Mouse (Mus musculus): ENCODE measurements around the gene Apoa4. TPM values are rescaled to one million over a fixed set of nuclear protein-coding genes. Genes with fewer than 3 reads are reported as not detected.
A peak's percentile ranks its signal among the peaks of the same experiment; 100 is the strongest.

The Apoa4 gene
- polyA plus RNA-seq, 1 experiment from 2014 or later = not detected

- Histone ChIP-seq H3K4me1 (replicated peaks) (peaks cover 18% of the 10 kb centered on the region), H3K4me3 (replicated peaks) (0 out of 2 replicates have a peak overlapping the region, but pooled peaks have one; percentile 9), H3K9me3 (no peaks in the 10 kb centered on the region), H3K27ac (no peak overlapping the region), H3K27me3 (peaks cover 21% of the 10 kb centered on the region), H3K4me2 (no peak overlapping the region), H3K9ac (replicated peaks) (no peak overlapping the region), H3K36me3 (peaks cover 50% of the 10 kb centered on the region)
- ATAC-seq (ENCODE audit: insufficient number of reproducible peaks, insufficient read depth, low FRiP score, low TSS enrichment, low read depth) = no peak
- 89% methylated on average over 9 of the region's 9 CpGs for WGBS
These were observed 34.0 kb downstream of the Apoa4 start for GRCm38 (mm10) chr9:46274494-46274893.

- Histone ChIP-seq H3K27ac (peak within 1 kb of the TSS; percentile 91), H3K36me3 (peaks cover 61% of the 10 kb centered on the region), H3K4me3 (replicated peaks) (peak within 1 kb of the TSS; percentile 87), H3K4me2 (peak within 1 kb of the TSS; percentile 69), H3K9me3 (no peaks in the 10 kb centered on the region), H3K9ac (replicated peaks) (peak within 1 kb of the TSS; percentile 93), H3K4me1 (replicated peaks) (peaks cover 17% of the 10 kb centered on the region), H3K27me3 (no peaks in the 10 kb centered on the region)
- ATAC-seq (ENCODE audit: insufficient number of reproducible peaks, insufficient read depth, low FRiP score, low TSS enrichment, low read depth) = peak; percentile 92
- WGBS = under 1% methylated on average over 55 of the region's 55 CpGs
These were observed 42.3 kb downstream of the Apoa4 start, which contains the start of gene Bud13 for GRCm38 (mm10) chr9:46282631-46283436. Gene Bud13 (plus strand): TSS chr9:46283008.

Other genes starting within 250 kb of the Apoa4 start
- 220 and 234 TPM in 2 replicates for gene Pafah1b2, start 228.0 kb upstream of the Apoa4 start, polyA plus RNA-seq (2016; fragmentation: Nextera tagmentation; extraction: Ambion mirVana)
- gene Sik3, start 227.9 kb upstream of the Apoa4 start, polyA plus RNA-seq (2016; fragmentation: Nextera tagmentation; extraction: Ambion mirVana) = 12.0 and 12.6 TPM in 2 replicates
- gene Apoa1, start 12.1 kb upstream of the Apoa4 start, polyA plus RNA-seq (2016; fragmentation: Nextera tagmentation; extraction: Ambion mirVana) = 2.5 and 3.2 TPM in 2 replicates
- not detected in 2 replicates for gene Apoc3, start 5.1 kb upstream of the Apoa4 start, polyA plus RNA-seq (2016; fragmentation: Nextera tagmentation; extraction: Ambion mirVana)
- 0.09 TPM in 1 of 2 replicates, not detected in the other for gene Apoa5, start 27.9 kb downstream of the Apoa4 start, polyA plus RNA-seq (2016; fragmentation: Nextera tagmentation; extraction: Ambion mirVana)
- 55.9 and 56.2 TPM in 2 replicates for gene Zpr1, start 32.4 kb downstream of the Apoa4 start, polyA plus RNA-seq (2016; fragmentation: Nextera tagmentation; extraction: Ambion mirVana)
- gene Bud13, start 42.3 kb downstream of the Apoa4 start, polyA plus RNA-seq (2016; fragmentation: Nextera tagmentation; extraction: Ambion mirVana) = 35.6 and 36.8 TPM in 2 replicates
- gene 4931429L15Rik, start 79.3 kb downstream of the Apoa4 start, polyA plus RNA-seq (2016; fragmentation: Nextera tagmentation; extraction: Ambion mirVana) = not detected in 2 replicates